Mouse (Mus musculus) MEL-GATA-1-ER (cell line): ENCODE data around the gene Serpina3k.
"Not testable (repeated sequence)": the region's sequence is repeated elsewhere in the genome, so short reads cannot be mapped to it uniquely, and the experiment has no call there.

Experiments
- DNase-seq: peaks from one replicate; pipeline ENCODE4 v3.0.0-alpha.2; 2012; ENCODE audit warnings: low read depth; ENCODE audit errors: extremely low read depth

Serpina3k gene

GRCm38 (mm10) chr12:104338226-104338625, at the start of gene Serpina3k, which contains the start of gene Serpina3m:
Gene Serpina3k, plus strand, starts transcription at chr12:104338486.
Gene Serpina3m, plus strand, starts transcription at chr12:104338486.
- not testable (repeated sequence) for DNase-seq

DNA sequence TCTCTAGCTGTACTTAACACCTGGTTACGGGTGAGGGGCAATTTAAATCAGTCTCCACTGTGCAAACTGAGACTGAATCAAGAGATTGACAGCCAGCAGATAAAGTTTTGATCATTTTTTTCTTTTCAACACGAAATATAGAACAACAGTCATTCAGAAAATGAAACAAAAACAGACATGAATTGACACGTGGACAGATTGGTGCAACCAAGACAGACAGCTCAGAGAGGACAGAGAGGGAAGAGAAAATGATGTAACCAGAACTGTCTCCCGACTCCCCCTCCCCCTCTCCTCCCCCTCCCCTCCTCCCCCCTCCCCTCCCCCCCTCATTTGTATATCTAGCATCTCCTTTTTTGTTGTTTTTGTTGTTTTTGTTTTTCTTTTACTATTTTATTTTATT, 48.4 kb upstream of the Serpina3k start:
- DNase-seq, result no peak

GRCm38 (mm10) chr12:104293963-104294362, 44.3 kb upstream of the Serpina3k start:
- DNase-seq, result no peak

DNA sequence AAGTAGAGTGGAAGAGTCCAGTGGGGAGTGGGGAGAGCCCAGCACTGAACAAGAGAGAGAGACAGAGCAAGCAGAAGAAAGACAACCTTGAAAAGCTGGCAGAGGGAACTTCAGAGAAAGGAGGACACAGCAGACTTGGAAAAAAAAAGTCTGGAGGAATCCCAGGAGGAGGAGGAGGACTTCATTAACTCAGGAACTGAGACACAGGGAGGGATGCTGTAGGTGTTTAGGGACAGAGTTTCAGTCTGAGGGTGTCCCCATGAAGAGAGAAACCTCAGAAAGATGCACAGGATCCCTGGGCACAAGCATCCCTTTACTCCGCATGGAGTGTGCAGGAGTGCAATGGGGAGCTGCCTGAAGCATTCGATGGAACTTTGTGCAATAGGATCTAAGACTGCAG, 40.2 kb upstream of the Serpina3k start:
- no peak for DNase-seq

- DNase-seq, result no peak
Measured at GRCm38 (mm10) chr12:104305991-104306390, 32.3 kb upstream of the Serpina3k start.

GRCm38 (mm10) chr12:104314253-104314652, 24.0 kb upstream of the Serpina3k start, which contains the start of gene Serpina3j:
Gene Serpina3j, plus strand, starts transcription at chr12:104314553.
- no peak for DNase-seq

- DNase-seq, result no peak
Measured at GRCm38 (mm10) chr12:104322454-104322853, 15.8 kb upstream of the Serpina3k start.

GRCm38 (mm10) chr12:104331701-104332100, 6.6 kb upstream of the Serpina3k start:
- DNase-seq, result no peak

GRCm38 (mm10) chr12:104336873-104337272, 1.4 kb upstream of the Serpina3k start:
- DNase-seq, result not testable (repeated sequence)

DNA sequence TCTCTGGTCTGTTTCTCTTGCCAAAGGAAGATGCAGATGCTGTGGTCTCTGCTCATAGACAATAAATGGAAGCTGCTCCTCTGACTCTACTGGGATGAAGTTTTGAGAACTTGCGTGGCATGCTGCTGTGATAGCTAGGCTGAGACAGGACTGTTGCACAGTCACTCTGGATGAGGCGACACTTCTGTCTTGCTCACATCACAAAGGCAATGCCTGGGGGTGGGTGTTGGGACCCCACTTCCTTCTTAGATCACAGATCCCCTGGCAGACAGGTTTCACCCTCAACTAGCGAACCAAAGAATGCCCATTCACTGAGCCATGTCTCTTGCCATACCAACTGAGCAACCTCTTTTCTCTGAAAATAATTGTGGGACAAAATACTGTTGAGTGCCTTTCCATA, 419 bp downstream of the Serpina3k start:
- DNase-seq, result no peak

DNA sequence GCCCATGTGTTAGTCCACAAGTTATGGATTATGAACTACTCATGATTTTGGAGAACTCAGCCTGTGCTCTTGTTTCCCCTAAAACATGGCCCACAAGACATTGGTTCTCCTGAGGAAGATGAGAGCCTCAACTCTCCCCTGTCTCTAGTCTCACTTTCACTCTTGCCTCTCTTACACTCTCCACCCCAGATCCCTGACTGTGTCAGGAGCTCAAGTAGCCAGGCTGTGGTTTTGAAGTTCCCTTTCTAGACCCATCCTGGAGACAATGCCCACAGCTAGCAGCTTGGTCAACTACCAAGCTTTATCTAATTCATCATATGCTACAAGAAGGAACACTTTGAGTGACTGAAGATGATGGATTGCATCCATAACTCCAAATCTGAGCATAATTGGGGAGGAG, 4.2 kb downstream of the Serpina3k start:
- DNase-seq, result not testable (repeated sequence)

GRCm38 (mm10) chr12:104345181-104345580, 6.9 kb downstream of the Serpina3k start:
- DNase-seq, result no peak

DNA sequence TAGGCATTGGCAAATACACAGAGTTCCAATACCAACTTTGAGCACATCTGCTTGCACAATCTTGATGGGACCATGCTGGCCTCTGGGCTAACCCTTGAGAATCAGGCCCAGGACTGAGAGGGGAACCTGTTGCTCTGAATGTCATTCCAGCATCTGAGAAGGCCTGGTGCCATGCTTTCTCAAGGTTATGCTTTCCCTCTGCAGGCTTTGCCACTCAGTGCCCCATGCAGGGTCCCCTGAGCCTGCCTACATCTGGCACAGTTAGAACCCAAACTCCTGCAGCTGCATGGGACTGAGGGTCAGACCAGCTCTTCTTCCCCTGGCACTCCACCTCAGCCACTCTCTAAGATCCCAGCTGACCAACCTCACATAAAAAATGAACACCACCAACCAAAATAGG, 7.4 kb downstream of the Serpina3k start:
- no peak for DNase-seq

GRCm38 (mm10) chr12:104347091-104347490, 8.8 kb downstream of the Serpina3k start:
- no peak for DNase-seq

- not testable (repeated sequence) for DNase-seq
Measured at GRCm38 (mm10) chr12:104351812-104352211, 13.5 kb downstream of the Serpina3k start.

DNA sequence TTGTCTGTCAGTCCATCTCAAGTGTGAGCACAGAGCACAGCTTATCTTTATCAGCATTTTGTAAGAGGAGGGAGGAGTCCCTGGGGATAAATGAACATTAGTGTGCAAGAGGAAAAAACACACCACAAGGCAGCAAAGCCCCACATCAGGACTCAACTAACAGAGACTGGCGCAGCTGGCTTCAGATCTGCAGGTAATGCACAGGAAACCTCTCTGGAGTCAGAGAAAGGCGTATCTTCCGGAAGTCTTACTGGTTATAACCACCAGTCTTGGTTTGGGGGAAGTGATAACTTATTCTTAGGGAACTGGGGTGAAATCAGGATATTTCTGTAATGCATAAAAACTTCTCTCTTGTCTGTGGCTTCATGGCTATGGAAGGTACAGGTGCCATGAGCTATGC, 17.7 kb downstream of the Serpina3k start:
- no peak for DNase-seq

- DNase-seq, result no peak
Measured at GRCm38 (mm10) chr12:104369986-104370385, 31.7 kb downstream of the Serpina3k start.

DNA sequence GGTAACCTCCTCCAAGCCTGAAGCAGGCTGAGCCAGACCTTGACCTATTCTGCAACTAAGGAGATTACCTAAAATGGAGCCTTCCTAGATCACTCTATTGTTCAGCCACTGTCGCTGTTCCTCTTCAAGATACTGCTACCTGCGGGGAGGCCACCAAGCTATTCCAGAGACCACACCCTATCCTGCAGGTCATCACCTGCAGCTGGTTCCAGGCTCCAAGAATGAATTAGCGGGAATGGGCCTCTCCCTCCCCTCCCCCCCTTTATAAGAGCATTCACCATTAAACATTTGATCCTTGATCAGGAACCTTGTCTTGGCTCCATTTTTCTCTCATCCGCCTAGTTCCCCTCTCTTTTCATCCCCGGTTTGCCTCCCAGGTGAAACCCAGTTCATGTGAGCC, 38.9 kb downstream of the Serpina3k start:
- DNase-seq, result not testable (repeated sequence)

GRCm38 (mm10) chr12:104378351-104378750, 40.1 kb downstream of the Serpina3k start:
- DNase-seq, result not testable (repeated sequence)

GRCm38 (mm10) chr12:104378815-104379214, 40.5 kb downstream of the Serpina3k start:
- not testable (repeated sequence) for DNase-seq

DNA sequence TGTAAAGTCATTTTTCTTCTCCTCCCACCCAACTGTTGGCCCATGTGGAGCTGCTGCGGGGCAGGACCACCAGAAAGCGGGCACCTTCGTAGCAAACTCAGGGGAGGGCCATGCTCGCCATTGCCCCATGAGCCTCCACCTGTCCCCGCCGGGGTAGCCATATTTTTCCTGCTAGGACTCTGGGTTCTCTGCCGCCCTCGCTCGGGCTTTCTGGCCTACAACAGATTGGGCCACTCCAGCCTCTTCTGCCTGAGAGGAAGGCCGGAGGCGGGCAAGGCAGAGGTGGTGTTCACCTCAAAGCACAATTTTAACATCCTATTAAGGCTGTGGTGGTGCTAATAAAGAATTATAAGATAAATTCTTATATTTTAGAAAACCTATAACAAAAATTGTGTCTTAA, 41.6 kb downstream of the Serpina3k start:
- no peak for DNase-seq

DNA sequence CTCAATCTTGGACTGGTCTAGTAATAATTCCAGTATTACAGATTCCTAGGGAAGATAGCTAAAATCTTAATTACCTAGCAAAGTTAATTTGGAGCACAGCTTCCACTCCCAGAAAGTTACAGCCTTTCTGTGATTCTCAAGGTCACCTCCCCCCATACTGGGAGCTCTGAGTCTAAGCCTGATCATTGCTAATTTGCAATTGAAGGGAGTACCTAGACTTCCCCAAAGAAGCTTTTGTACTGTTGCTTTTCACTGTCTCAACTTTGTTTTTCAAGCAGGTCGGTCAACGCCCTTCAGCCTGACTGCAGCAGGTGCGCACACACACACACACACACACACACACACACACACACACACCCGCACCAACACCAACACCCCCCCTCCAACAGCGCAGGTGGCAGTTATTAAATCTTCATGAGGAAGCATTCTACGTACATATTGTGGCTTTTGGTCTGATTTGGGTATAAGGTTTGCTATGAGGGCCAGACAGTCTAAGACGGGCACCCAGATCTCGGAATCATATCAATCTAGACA, 42.9 kb downstream of the Serpina3k start:
- not testable (repeated sequence) for DNase-seq

- not testable (repeated sequence) for DNase-seq
Measured at GRCm38 (mm10) chr12:104385987-104386386, 47.7 kb downstream of the Serpina3k start.
